Mouse (Mus musculus) NIH3T3 (cell line): ENCODE data around the gene Fam84b.

Experiments used
- DNase-seq: peaks from one replicate; pipeline ENCODE4 v3.0.0-alpha.2; 2012; ENCODE audit warnings: low read depth

Fam84b gene

DNA sequence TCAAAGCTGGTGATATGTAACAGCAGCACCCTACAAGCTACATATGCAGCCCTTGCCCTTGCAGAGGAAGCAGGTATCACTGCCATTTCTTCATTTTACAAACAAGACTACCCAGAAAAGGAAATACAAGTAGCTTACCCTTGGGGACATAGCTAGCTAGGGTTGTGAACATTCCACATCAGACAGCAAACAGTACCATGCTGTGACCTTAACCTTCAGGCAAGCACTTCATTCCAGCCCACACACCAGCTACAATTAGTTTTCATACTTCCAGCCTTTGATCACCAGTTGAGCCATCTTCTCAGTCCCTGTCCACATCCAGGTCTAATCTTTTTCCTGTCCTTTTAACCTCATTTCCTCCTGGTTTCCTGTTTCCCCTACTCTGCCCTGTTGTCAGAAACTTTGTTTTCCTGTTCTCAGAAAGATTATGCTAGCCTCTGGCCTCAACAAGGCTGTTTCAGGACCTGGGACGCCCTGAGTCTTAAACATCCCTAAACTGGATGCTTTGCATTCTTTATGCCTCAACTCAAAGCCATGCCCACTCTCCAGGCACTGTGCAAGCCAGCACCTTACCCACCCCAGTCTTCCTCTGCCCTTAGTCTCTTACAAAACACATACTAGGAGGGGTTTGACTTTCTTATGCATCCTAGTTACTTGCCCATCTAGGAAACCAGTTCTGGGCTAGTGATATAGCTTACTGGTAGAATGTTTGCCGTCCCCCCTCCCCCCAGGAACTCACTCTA is 19.9 kb downstream of the Fam84b start:
- DNase-seq: no peak

GRCm38 (mm10) chr15:60832586-60832985 is 21.0 kb downstream of the Fam84b start:
- DNase-seq: no peak

- DNase-seq: no peak
Observed at GRCm38 (mm10) chr15:60826226-60826625, 27.4 kb downstream of the Fam84b start.

GRCm38 (mm10) chr15:60824751-60825227 is 28.8 kb downstream of the Fam84b start:
- peak; percentile 43 for DNase-seq

- no peak for DNase-seq
Observed at GRCm38 (mm10) chr15:60823870-60824709, 29.5 kb downstream of the Fam84b start.

DNA sequence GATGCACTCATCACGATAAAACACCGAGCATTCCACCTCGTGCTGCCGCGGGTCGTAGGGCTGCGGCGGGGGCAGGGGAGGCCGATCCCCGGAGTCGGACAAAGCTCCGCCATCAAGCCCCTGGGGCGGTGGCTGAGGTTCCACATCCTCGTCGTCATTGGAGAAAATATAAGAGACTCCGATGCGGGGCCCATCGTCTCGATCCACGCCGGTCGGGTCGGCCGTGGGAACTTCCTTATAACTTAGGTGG is 30.0 kb downstream of the Fam84b start:
- no peak for DNase-seq

- no peak for DNase-seq
Observed at GRCm38 (mm10) chr15:60822803-60823619, 30.6 kb downstream of the Fam84b start.

DNA sequence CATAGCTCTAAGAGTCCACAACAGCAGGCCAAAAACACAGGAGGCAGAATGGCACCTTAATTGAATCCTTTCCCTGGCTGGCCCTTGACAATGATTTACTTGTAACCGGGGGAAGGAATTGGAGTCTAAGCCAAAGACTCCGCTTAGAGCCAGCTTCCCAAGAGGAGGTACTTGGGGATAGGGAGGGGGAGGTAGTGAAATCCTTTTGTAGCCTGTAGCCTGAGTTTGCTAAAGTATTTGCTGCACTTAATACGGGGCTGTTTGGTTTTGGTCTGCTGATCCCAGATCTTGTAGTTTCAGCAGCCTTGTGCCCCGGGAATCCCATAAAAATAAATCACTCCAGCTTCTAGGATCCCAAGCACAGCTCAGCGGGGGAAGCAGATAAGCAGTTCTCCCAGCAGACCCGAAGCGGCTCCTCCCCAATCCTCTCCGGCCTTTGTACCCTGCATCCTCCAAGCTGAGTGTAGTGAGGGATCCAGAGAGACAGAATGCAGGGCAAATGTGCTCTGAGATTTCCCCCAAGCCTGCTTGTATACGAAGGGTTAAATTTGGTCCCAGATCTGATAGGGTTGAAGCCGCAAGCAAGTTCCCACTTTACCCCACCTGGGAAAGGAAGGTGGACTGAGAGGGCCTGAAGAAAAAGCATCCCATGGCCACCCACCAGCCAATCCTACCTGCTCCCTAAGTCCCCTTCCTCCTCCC is 31.3 kb downstream of the Fam84b start:
- DNase-seq: no peak

GRCm38 (mm10) chr15:60818500-60818899 is 35.1 kb downstream of the Fam84b start:
- DNase-seq: no peak

GRCm38 (mm10) chr15:60816478-60816877 is 37.1 kb downstream of the Fam84b start:
- DNase-seq: no peak

DNA sequence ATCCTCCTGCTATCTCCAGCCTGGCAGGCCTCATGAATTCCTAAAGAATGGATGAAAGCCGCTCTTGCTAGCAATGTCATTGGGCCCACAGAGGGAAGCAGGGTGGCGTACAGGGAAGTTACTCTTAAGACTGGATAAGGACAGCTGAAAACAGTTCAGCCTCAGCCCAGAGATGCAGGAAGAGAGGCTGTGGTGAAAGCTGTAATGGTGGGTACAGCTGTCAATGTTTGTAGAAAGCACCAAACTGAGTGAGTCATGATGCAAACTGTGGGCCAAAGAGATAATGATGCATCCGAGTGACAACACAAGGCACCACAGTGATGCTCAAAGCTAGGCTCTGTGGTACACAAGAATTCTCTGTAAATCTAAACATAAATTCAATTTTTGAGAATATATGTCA is 39.0 kb downstream of the Fam84b start:
- no peak for DNase-seq

- DNase-seq: no peak
Observed at GRCm38 (mm10) chr15:60793041-60793673, 60.4 kb downstream of the Fam84b start.

- no peak for DNase-seq
Observed at GRCm38 (mm10) chr15:60789084-60789483, 64.5 kb downstream of the Fam84b start.

- DNase-seq: no peak
Observed at GRCm38 (mm10) chr15:60783761-60784160, 69.8 kb downstream of the Fam84b start.

DNA sequence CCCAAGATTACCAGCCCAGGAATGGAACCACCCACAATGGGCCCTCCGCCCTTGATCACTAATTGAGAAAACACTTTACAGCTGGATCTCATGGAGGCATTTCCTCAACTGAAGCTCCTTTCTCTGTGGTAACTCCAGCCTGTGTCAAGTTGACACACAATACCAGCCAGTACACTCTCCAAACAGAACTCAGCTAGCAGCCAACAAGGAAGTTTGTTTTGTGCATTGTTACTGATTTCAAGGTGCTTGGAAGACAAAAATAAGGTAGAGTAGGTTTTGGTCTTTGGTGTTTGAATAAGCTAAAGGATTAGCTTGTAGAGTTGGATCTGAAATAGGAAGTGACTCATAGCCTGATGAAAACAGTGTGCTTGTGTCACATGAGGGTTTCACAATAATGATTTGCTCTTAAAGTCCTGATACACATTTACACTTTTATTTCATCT is 74.0 kb downstream of the Fam84b start:
- peak; percentile 41 for DNase-seq

- DNase-seq: peak; percentile 66
Observed at GRCm38 (mm10) chr15:60779063-60779462, 74.5 kb downstream of the Fam84b start.
